Mouse (Mus musculus) heart, postnatal 25 days (tissue): ENCODE measurements around the gene Zmpste24. TPM values are rescaled to one million over a fixed set of nuclear protein-coding genes. Genes with fewer than 3 reads are reported as not detected.
"Not testable (repeated sequence)": the region's sequence is repeated elsewhere in the genome, so short reads cannot be mapped to it uniquely, and the experiment has no call there.

Experiments
- DNase-seq: peaks from one replicate; pipeline ENCODE4 v3.0.0; 2022; ENCODE audit warnings: low spot score
- intact Hi-C: fragments of 180-260 bp; cut with DNase I; formaldehyde crosslinking; loops from one replicate; pipeline ENCODE4 v1.15.1; 2025
- total RNA-seq, 2 experiments: library from RNA; stranded (reverse); gene quantifications; 2 replicates each; pipeline ENCODE4 v1.2.3; 2021

Zmpste24 gene
- 10 to 100 TPM; 20.1 to 23.4 TPM for total RNA-seq

GRCm38 (mm10) chr4:121097650-121098378 lies at the start of gene Zmpste24:
TSS of gene Zmpste24 (minus strand) at chr4:121098241.
- intact Hi-C loops = loop anchor here (5.0 kb wide), 1 partner anchor 114 kb away; no protein-coding TSS in a partner anchor
- DNase-seq = peak; percentile 51

- no peak for DNase-seq
- intact Hi-C loops = no loop called here
These were observed 11.1 kb upstream of the Zmpste24 start, which contains the start of gene Tmco2 for GRCm38 (mm10) chr4:121109126-121109525. TSS of gene Tmco2 (minus strand) at chr4:121109226.

- no peak for DNase-seq
- intact Hi-C loops = no loop called here
These were observed 5.3 kb upstream of the Zmpste24 start for GRCm38 (mm10) chr4:121103304-121103703.

- intact Hi-C loops = no loop called here
- DNase-seq = no peak
These were observed 7.8 kb downstream of the Zmpste24 start for GRCm38 (mm10) chr4:121090211-121090610.

- DNase-seq = no peak
- intact Hi-C loops = no loop called here
These were observed 9.3 kb downstream of the Zmpste24 start for GRCm38 (mm10) chr4:121088696-121089095.

- intact Hi-C loops = no loop called here
These were observed 13.5 kb downstream of the Zmpste24 start for GRCm38 (mm10) chr4:121084506-121084905.

GRCm38 (mm10) chr4:121080395-121080794 lies 17.6 kb downstream of the Zmpste24 start:
- intact Hi-C loops = no loop called here

More at GRCm38 (mm10) chr4:121084506-121084905, 13.5 kb downstream of the Zmpste24 start:
- DNase-seq = no peak

GRCm38 (mm10) chr4:121077915-121078646 lies 20.0 kb downstream of the Zmpste24 start:
- intact Hi-C loops = no loop called here
- no peak for DNase-seq

More at GRCm38 (mm10) chr4:121080395-121080794, 17.6 kb downstream of the Zmpste24 start:
- DNase-seq = no peak

- no peak for DNase-seq
These were observed 23.8 kb downstream of the Zmpste24 start for GRCm38 (mm10) chr4:121074250-121074649.

GRCm38 (mm10) chr4:121065336-121065735 lies 32.7 kb downstream of the Zmpste24 start:
- intact Hi-C loops = no loop called here
- DNase-seq = no peak

More at GRCm38 (mm10) chr4:121074250-121074649, 23.8 kb downstream of the Zmpste24 start:
- intact Hi-C loops = no loop called here

- DNase-seq, intact Hi-C loops: not testable (repeated sequence)
These were observed 38.8 kb downstream of the Zmpste24 start for GRCm38 (mm10) chr4:121059218-121059617.

- intact Hi-C loops = no loop called here
- DNase-seq = no peak
These were observed 41.0 kb downstream of the Zmpste24 start for GRCm38 (mm10) chr4:121057032-121057431.

GRCm38 (mm10) chr4:121056342-121056741 lies 41.7 kb downstream of the Zmpste24 start:
- DNase-seq = no peak

GRCm38 (mm10) chr4:121052454-121053323 lies 45.4 kb downstream of the Zmpste24 start:
- no peak for DNase-seq
- intact Hi-C loops = no loop called here

More at GRCm38 (mm10) chr4:121056342-121056741, 41.7 kb downstream of the Zmpste24 start:
- intact Hi-C loops = no loop called here

GRCm38 (mm10) chr4:121051863-121052262 lies 46.2 kb downstream of the Zmpste24 start:
- intact Hi-C loops = no loop called here
- DNase-seq = no peak

- DNase-seq = no peak
- intact Hi-C loops = no loop called here
These were observed 55.1 kb downstream of the Zmpste24 start for GRCm38 (mm10) chr4:121042946-121043345.

- intact Hi-C loops = no loop called here
- DNase-seq = no peak
These were observed 55.6 kb downstream of the Zmpste24 start for GRCm38 (mm10) chr4:121042472-121042871.

GRCm38 (mm10) chr4:121040897-121041671 lies 57.0 kb downstream of the Zmpste24 start:
- intact Hi-C loops = loop anchor here (2.0 kb wide), 1 partner anchor 54 kb away; no protein-coding TSS in a partner anchor
- DNase-seq = peak; percentile 14

- intact Hi-C loops = loop anchor here (2.0 kb wide), 1 partner anchor 54 kb away; no protein-coding TSS in a partner anchor
- no peak for DNase-seq
These were observed 57.7 kb downstream of the Zmpste24 start for GRCm38 (mm10) chr4:121040323-121040722.
